Mouse (Mus musculus) kidney, adult 2 months (tissue): ENCODE data around the gene Metrn.
A peak's percentile ranks its signal among the peaks of the same experiment; 100 is the strongest.

ENCODE experiments used
- CTCF ChIP-seq: fragments of 200-500 bp; conservative IDR thresholded peaks from 2 replicates; pipeline ENCODE4 v1.5.1; 2011; ENCODE audit warnings: low read depth, mild to moderate bottlenecking, control low read depth, low read length, moderate library complexity, mixed read lengths; ENCODE audit not compliant: insufficient read depth, insufficient read length
- POLR2A ChIP-seq: fragments of 200-500 bp; IDR thresholded peaks from one replicate; pipeline ENCODE4 v1.6.1; 2011; ENCODE audit warnings: low read depth, low read length, control low read depth

GRCm38 (mm10) chr17:25836397-25837075, 39.6 kb upstream of the Metrn start:
- TF ChIP-seq POLR2A (peak; percentile 18), CTCF (no peak)
